Mouse (Mus musculus) myocyte (in vitro differentiated cells): ENCODE measurements around the gene Cwc25.

ENCODE experiments used
- CEBPB ChIP-seq: IDR thresholded peaks from 2 replicates; pipeline ENCODE4 v1.6.1; 2011; ENCODE audit warnings: mild to moderate bottlenecking, moderate library complexity; ENCODE audit not compliant: poor library complexity, insufficient read depth, severe bottlenecking
- MYOD1 ChIP-seq, 3 experiments: IDR thresholded peaks; one replicate each; pipeline ENCODE4 v1.6.1; 2011; ENCODE audit warnings: control low read depth in 2 of 3, low read depth in 2 of 3, mild to moderate bottlenecking in 2 of 3, moderate library complexity in 1 of 3; ENCODE audit not compliant: insufficient read length in 2 of 3, control insufficient read depth in 1 of 3

GRCm38 (mm10) chr11:97744063-97744717 is 22.2 kb downstream of the Cwc25 start, which contains the start of gene Pip4k2b:
- TF ChIP-seq CEBPB = no peak
- peak in 1 of 3 experiments; percentile 21 for TF ChIP-seq MYOD1 (IDR thresholded peaks at IDR 0.05; ENCODE audit: control insufficient read depth in 1 of 3, insufficient read length in 2 of 3, low read depth in 2 of 3)
